15 mouse cellular contexts compared by ENCODE assay signal in genomic region chr12:17227903-17228302, GRCm38 (mm10). TPM values are rescaled to one million over a fixed set of nuclear protein-coding genes. Genes with fewer than 3 reads are reported as not detected.
A peak's percentile ranks its signal among the peaks of the same experiment; 100 is the strongest.
DNase-seq lines count a peak whose midpoint lies in the region; ATAC-seq and TF ChIP-seq lines count a peak whose summit lies in the region.
"Had no signal": no experiment of that assay in that cellular context is flagged by ENCODE, and none has a peak within 500 bp of the region (broad histone marks: within the 10 kb centered on the region; RNA-seq: fewer than 3 reads in every experiment).

No protein-coding gene starts in this region.

- H3K4me2 ChIP-seq in forebrain, embryonic 15.5 days (replicated peaks): no peak overlapping the region
- H3K4me2 ChIP-seq in forebrain, postnatal 0 days (ENCODE audit: low read depth): no peak overlapping the region
- H3K4me2 ChIP-seq: limb, embryonic 15.5 days; lung, embryonic 15.5 days had no signal

- H3K27me3 ChIP-seq in forebrain, embryonic 15.5 days: no peaks in the 10 kb centered on the region
- no peaks in the 10 kb centered on the region for H3K27me3 ChIP-seq in forebrain, embryonic 10.5 days (ENCODE audit: poor library complexity, severe bottlenecking)
- no peaks in the 10 kb centered on the region for H3K27me3 ChIP-seq in forebrain, postnatal 0 days (ENCODE audit: insufficient read depth, low read length)
- H3K27me3 ChIP-seq: limb, embryonic 15.5 days; lung, embryonic 15.5 days had no signal

- no peak overlapping the region for H3K4me3 ChIP-seq in forebrain, embryonic 15.5 days
- no peak overlapping the region for H3K4me3 ChIP-seq in forebrain, embryonic 10.5 days
- H3K4me3 ChIP-seq in forebrain, postnatal 0 days (ENCODE audit: low read depth, low read length): no peak overlapping the region
- no peak overlapping the region for H3K4me3 ChIP-seq in left cerebral cortex, adult 2 months
- H3K4me3 ChIP-seq: limb, embryonic 15.5 days; lung, embryonic 15.5 days had no signal

- intact Hi-C loops in left cerebral cortex, adult 2 months (cut with DNase I): no loop called here

- peaks cover 11% of the 10 kb centered on the region; the same call in 1 of the 2 replicates for H3K4me1 ChIP-seq in forebrain, embryonic 15.5 days
- peaks cover 16% of the 10 kb centered on the region; the same call in 1 of the 2 replicates for H3K4me1 ChIP-seq in forebrain, embryonic 10.5 days
- peaks cover 21% of the 10 kb centered on the region; the same call in 1 of the 2 replicates for H3K4me1 ChIP-seq in forebrain, postnatal 0 days (ENCODE audit: insufficient read depth)
- H3K4me1 ChIP-seq: lung, embryonic 15.5 days had no signal

- DNase-seq in forebrain, embryonic 10.5 days (ENCODE audit: extremely low spot score, low spot score): no peak
- peak; percentile 84 for DNase-seq in forebrain, postnatal 0 days
- peak in 1 of 2 experiments; percentile 48 for DNase-seq in left cerebral cortex, adult 2 months (ENCODE audit: extremely low spot score in 1 of 2, low spot score in 2 of 2)
- peak; percentile 76 to 91 for DNase-seq in right cerebral cortex, postnatal 10 days (ENCODE audit: low spot score in 2 of 2)
- no peak for DNase-seq in urinary bladder, postnatal 25 days (ENCODE audit: low spot score)
- DNase-seq in thymus, adult 18-20 months: no peak
- DNase-seq: adrenal gland, adult 8-10 months; cerebellum, adult 18-20 months; kidney, postnatal 10 days had no signal

- ATAC-seq in forebrain, embryonic 15.5 days (replicated peaks): peak; percentile 60; the same call in 1 of the 2 replicates
- ATAC-seq in forebrain, postnatal 0 days: peak; percentile 94
- ATAC-seq in activated CD4-positive, CD25-positive, alpha-beta regulatory T cell, adult 4 months: no peak

- H3K27ac ChIP-seq in forebrain, embryonic 15.5 days (replicated peaks): 0 out of 2 replicates have a peak overlapping the region, but pooled peaks have one; percentile 8
- H3K27ac ChIP-seq in forebrain, embryonic 10.5 days: no peak overlapping the region
- peak overlapping the region; percentile 69 for H3K27ac ChIP-seq in forebrain, postnatal 0 days (ENCODE audit: low read depth, low read length)
- H3K27ac ChIP-seq in left cerebral cortex, adult 2 months: peak overlapping the region; percentile 88
- H3K27ac ChIP-seq: limb, embryonic 15.5 days; lung, embryonic 15.5 days had no signal

- no peak for TF ChIP-seq CTCF in forebrain, postnatal 0 days (IDR thresholded peaks at IDR 0.05; ENCODE audit: low read depth)
- TF ChIP-seq CTCF in left cerebral cortex, adult 2 months (IDR thresholded peaks at IDR 0.05): no peak

- no peaks in the 10 kb centered on the region for H3K36me3 ChIP-seq in forebrain, embryonic 15.5 days
- no peaks in the 10 kb centered on the region for H3K36me3 ChIP-seq in forebrain, embryonic 10.5 days (replicated peaks)
- no peaks in the 10 kb centered on the region for H3K36me3 ChIP-seq in forebrain, postnatal 0 days (ENCODE audit: insufficient read depth)
- H3K36me3 ChIP-seq: limb, embryonic 15.5 days; lung, embryonic 15.5 days had no signal

- H3K9ac ChIP-seq in forebrain, embryonic 15.5 days (replicated peaks): no peak overlapping the region
- H3K9ac ChIP-seq in forebrain, postnatal 0 days: no peak overlapping the region
- H3K9ac ChIP-seq: limb, embryonic 15.5 days; lung, embryonic 15.5 days had no signal

- 72% methylated on average over 4 of the region's 4 CpGs for WGBS in forebrain, embryonic 15.5 days
- 89% methylated on average over 4 of the region's 4 CpGs for WGBS in forebrain, embryonic 10.5 days
- 58% methylated on average over 4 of the region's 4 CpGs for WGBS in forebrain, postnatal 0 days

- H3K9me3 ChIP-seq in forebrain, embryonic 15.5 days: no peaks in the 10 kb centered on the region
- no peaks in the 10 kb centered on the region for H3K9me3 ChIP-seq in forebrain, embryonic 10.5 days
- H3K9me3 ChIP-seq in forebrain, postnatal 0 days (ENCODE audit: low read length): no peaks in the 10 kb centered on the region
- H3K9me3 ChIP-seq: limb, embryonic 15.5 days; lung, embryonic 15.5 days had no signal

RNA-seq across cellular contexts. Expression of gene Pdia6, which starts 38.4 kb away (rescaled TPM):
- polyA plus RNA-seq in forebrain, embryonic 15.5 days (2015; fragmentation: Nextera tagmentation; extraction: Ambion mirVana): 355 and 366 TPM in 2 replicates
- polyA plus RNA-seq in forebrain, embryonic 10.5 days (2016; fragmentation: Nextera tagmentation; extraction: Ambion mirVana): 585 and 641 TPM in 2 replicates
- 152 and 182 TPM in 2 replicates for total RNA-seq in forebrain, postnatal 0 days (2014; rRNA removed)
- polyA plus RNA-seq in forebrain, postnatal 0 days (2015; fragmentation: Nextera tagmentation; extraction: Ambion mirVana): 223 and 247 TPM in 2 replicates
- total RNA-seq in left cerebral cortex, adult 2 months (2021): 100 to 1,000 TPM; 137 to 144 TPM
- polyA plus RNA-seq in activated CD4-positive, CD25-positive, alpha-beta regulatory T cell, adult 4 months (2017; shearing (Covaris generic)): 100 to 1,000 TPM; 136 to 209 TPM

RNA-seq across cellular contexts. Expression of gene Kcnf1, which starts 51.2 kb away (rescaled TPM):
- 4.0 and 4.1 TPM in 2 replicates for polyA plus RNA-seq in forebrain, embryonic 15.5 days (2015; fragmentation: Nextera tagmentation; extraction: Ambion mirVana)
- polyA plus RNA-seq in forebrain, embryonic 10.5 days (2016; fragmentation: Nextera tagmentation; extraction: Ambion mirVana): 0.50 and 0.62 TPM in 2 replicates
- total RNA-seq in forebrain, postnatal 0 days (2014; rRNA removed): 20.2 and 24.8 TPM in 2 replicates
- polyA plus RNA-seq in forebrain, postnatal 0 days (2015; fragmentation: Nextera tagmentation; extraction: Ambion mirVana): 5.6 and 6.8 TPM in 2 replicates
- total RNA-seq in left cerebral cortex, adult 2 months (2021): 100 to 1,000 TPM; 115 to 117 TPM
- polyA plus RNA-seq in activated CD4-positive, CD25-positive, alpha-beta regulatory T cell, adult 4 months (2017; shearing (Covaris generic)): 1 to 10 TPM in 1 of 2 experiments, under 1 TPM in 1; 0.57 to 1.2 TPM
- total RNA-seq: heart, adult 8-10 months; MEL had no signal

Comparison
In these comparisons a context has a peak if more than half of its experiments do, and no peak if none do; other contexts are left out.
1. DNase-seq: peak in forebrain, postnatal 0 days (single experiment) and right cerebral cortex, postnatal 10 days (2 of 2); none in forebrain, embryonic 10.5 days (single experiment), urinary bladder, postnatal 25 days (single experiment) and thymus, adult 18-20 months (0 of 2).